Mouse (Mus musculus) megakaryocyte progenitor cell, adult 5-6 weeks (primary cell): ENCODE measurements around the gene Fam43a. TPM values are rescaled to one million over a fixed set of nuclear protein-coding genes. Genes with fewer than 3 reads are reported as not detected.

Source experiments
- ATAC-seq: replicated peaks from 2 replicates; pipeline ENCODE4 v1.8.0; 2016; ENCODE audit warnings: mild to moderate bottlenecking, moderate TSS enrichment, inconsistent platforms; ENCODE audit not compliant: poor library complexity
- total RNA-seq, 2 experiments: library from RNA; stranded (forward) in 1 of 2; stranded (reverse) in 1 of 2; fragments of 157-497, 149-512 nt in 1 of 2; fragments of 200-1000 nt in 1 of 2; gene quantifications; 2 replicates each; pipeline versions ENCODE4 v1.2.3 to v1.2.4; 2015 to 2017

Gene Fam43a
- total RNA-seq, 2 experiments from 2014 or later: 6.5 to 8.8 TPM

DNA sequence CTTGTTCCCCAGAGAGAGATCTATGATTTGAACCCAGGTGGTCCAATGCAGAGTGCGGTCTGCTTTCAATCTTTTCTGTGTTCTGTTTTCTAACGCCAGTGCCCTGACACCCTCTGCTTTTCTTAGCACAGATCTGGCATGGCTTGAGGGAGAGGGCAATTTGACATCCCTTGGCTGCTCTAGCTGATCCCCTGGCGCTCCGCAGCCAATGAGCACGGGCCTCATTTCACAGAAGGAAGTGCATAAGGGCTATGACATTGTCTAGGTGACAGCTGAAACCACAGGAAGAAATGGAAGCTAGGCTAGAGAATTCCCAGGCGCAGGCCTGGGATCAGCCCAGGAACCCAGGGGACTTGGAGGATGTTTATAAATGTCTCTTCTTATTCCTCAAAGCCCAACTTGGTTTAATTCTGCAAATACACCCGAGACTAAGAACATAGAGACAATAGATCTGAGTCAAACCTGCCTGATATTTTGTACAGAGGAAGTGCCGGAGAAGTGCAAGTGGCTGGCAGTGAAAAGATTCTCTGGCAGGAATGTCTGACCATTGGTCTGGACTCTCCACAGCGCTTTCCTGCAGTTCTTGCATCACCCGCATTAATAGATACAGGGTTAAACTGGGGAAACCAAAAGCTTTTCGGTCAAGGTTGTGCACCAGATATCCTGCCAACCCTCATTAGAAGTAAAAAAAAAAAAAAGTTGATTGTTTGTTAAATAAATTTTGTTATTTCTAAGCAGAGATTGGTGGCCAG lies 28.2 kb downstream of the Fam43a start:
- ATAC-seq: no peak

DNA sequence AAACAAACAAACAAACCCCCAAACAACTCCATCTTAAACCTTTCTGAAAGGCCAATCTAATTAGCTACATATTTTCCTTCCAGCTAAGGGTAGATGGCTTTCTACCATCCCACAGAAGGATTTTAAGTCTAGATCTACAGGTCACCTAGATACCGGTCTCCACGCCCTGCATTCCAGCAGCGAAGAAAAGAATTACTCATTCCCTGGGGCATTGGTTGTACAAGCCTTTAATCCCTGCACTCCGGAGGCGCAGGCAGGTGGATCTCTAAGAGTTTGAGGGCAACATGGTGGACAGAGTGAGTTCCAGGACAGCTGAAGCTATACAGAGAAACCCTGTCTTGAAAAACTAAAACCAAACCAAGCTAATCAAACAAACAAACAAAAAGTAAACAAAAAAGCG lies 28.9 kb downstream of the Fam43a start:
- ATAC-seq: no peak

DNA sequence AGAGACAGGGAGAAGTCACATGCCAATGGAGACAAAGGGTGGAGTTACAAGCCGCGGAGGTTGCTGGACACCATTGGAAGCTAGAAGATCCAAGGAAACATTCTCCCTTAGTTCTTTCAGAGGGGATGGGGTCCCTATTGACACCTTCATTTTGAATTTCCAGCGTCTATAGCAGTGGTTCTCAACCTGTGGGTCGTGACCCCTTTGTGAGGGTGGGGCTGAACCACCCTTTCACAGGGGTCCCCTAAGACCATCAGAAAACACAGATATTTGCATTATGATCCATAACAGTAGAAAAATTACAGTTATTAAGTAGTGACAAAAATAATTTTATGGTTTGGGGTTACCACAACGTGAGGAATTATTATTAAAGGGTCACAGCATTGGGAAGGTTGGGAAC lies 30.0 kb downstream of the Fam43a start:
- ATAC-seq: no peak

DNA sequence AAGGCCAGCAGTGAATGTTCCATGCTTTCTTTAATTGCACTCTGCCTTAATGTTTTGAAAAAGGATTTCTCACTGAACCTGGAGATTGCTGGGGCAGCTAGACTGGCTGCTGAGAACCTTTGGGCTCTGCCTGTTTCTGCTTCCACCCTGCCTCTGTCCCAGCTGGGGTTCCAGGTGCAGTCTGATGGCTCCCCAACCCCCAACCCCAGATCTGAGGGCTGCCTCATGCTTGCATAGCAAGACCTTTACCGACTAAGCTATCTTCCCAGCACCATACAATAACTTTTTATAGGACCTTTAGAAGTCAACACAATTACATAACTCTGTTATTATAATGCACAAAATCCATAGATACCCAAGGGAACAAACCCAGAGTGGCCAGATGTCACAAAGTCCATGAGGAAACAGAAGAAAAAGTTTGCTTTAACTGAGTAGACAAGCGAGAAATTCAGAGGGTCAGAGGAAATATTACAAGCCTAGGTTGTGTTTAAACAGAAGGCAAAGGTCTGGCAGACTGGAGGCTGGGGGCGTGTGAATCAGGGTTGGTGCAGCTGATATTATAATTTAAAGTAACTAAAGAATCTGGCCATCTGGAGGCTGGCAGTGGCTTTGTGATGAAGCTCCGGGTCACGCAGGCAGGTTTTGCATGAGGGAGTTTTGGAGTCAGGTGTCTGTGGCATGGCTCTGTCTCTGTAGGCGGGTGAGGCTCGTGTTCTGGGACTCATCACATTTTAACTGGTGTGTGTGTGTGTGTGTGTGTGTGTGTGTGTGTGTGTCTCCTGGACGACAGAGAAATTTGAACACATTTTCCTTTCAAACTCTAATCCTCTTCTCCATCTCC lies 34.6 kb downstream of the Fam43a start:
- ATAC-seq: no peak

DNA sequence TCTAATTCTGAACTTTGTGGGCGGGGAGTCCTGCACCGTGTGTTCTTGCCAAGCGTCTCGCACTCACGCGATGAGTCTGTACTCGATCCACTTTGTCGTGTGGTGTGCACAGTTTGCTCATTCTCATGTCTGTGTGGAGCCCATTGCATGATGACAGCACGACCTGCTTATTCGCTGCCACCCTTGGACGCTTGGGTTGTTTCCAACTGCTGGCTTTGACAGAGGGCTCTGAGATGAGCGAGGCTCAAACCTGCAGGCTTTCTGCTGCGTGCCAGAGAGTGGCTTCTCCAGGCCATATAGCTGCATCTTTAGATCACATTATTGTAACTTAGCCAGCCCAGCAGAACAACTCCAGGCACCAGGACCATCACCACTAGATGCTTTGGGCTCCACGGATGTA lies 39.1 kb downstream of the Fam43a start:
- no peak for ATAC-seq

DNA sequence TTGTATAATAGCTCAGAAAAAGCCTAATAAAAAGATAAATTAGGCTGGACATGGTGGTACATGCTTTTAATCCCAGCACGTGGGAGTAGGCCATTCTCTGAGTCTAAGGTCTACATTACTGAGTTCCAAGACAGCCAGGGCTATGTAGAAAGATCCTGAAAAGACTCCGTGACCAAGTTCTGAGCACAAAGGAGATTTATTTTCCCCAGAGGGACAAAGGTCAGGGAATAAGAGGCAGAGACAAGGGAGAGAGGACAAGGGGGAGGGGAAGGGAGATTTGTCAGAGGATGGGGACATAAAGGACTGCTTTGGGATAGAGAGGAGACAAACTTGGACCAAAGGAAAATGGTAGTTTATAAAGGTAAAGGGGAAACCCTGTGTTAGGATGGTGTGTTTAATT lies 41.1 kb downstream of the Fam43a start:
- ATAC-seq: no peak

DNA sequence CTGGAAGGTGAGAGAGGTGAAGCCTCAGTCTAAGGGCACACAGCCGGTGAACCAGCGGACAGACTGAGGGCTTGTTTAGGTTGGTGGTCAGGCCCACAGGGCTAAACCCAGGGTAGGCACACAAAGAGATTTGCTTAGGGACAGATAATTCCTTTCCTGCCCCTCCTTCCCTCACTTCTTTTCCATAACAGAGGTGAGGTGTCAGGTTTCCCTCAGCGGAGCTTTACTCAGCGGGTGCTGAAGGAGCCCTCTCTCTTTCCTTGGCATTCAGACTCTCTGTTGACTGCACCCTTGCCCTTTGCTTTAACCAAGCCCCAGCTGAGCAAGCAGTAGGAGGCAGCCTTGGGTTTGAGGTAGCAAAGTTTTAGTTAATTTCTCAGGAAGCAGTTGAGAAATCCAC lies 41.9 kb downstream of the Fam43a start:
- ATAC-seq: no peak

DNA sequence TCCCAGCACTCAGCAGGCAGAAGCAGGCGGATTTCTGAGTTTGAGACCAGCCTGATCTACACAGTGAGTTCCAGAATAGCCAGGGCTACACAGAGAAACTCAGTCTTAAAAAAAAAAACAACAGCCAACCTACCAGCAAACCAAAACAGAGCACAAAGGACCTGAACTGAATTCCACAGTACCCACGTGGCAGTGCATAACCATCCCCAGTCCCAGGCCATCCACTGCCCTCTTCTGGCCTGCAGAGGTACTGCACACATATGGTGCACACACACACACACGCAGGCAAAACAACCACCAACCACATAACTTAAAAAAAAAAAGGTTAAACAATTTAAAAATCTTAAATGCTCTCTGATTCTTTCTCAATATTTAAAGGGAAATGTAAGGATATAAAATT lies 42.7 kb downstream of the Fam43a start:
- no peak for ATAC-seq

DNA sequence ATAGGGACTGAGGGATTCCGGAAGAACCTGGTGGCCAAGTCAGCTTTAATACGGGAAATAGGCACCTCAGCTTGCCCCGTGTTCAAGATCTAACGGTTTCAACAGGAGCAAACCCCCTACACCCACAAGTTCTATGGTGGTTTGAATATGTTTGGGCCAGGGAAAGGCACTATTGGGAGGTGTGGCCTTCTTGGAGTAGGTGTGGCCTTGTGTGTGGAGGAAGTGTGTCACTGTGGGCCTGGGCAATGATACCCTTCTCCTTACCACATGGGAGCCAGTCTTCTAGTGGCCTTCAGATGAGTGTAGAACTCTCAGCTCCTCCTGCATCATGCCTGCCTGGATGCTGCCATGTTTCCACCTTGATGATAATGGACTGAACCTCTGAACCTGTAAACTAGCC lies 45.5 kb downstream of the Fam43a start:
- ATAC-seq: no peak

DNA sequence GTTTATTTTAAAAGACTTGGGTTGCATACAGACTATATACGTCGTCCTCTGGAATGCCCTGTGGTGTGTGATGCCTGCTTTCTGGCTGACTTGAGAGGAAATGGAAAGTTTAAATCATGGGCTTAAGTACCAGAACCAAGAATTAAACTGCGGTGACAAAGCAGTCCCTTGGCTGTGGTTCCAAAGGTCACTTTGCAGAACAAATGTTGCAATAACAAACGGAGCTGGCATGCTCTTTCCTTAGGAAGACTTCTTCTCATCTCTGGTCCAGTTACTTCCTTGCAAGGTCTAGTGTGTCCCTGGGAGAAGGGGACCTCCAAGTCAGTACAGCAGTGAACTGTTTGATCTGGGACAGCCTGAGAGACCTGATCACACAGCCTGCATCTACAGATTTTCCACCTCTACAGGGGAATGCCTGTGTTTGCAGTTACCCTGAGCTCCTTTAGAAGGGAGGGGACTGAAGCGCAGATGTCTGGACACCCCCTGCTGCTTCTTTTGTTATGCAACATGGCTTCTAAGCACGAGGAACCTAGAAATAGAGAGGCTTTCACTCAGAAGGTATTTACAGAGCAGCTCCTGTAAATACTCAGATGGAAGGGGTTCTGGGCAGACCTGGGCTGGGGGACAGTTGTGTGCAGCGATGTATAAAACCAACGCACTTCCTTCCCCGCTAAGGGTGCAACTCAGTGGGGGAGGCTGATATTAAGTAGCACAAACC lies 46.5 kb downstream of the Fam43a start:
- no peak for ATAC-seq

DNA sequence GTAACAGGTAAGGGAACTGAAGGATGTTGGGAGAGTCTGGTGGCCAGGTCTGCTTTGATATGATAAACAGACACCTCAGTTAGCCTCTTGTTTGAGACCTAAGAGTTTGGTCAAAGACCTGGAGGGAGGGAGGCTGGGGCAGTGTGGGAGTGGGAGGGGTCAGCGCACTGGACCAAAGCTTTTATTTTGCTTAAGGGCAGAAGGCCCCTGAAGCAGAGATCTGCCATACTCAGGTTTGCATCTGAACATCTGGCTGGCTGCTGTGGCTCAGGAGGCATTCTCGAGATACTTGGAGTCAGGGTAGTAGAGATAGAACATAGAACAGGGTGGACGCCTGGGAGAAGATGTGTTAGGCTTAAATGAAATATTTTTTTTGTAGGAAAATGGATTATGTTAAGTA lies 47.3 kb downstream of the Fam43a start:
- ATAC-seq: no peak

DNA sequence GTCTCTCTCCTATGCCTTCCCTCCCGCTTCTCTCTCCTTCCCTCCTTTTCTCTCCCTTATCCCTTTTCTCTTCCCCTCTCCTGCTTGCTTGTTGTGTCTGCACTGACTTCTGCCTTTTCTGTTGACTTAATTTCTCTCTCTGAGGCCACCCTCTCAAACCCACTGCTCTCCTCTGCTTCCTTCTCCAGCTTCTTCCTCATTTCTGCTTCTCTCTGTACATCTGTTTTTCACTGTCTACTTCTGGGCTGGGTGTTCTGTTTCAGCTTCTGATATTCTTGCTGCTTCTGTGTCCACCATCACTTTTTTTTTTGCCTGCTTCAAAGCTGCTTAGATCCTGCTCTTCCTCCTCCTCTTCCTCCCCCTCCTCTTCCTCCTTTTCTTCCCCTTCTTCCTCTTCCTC lies 51.8 kb downstream of the Fam43a start:
- ATAC-seq: no peak

Other genes starting within 250 kb of the Fam43a start
- 121 and 143 TPM in 2 replicates for gene Atp13a3, start 193.7 kb upstream of the Fam43a start, total RNA-seq (2015)
- 70.9 and 100 TPM in 2 replicates for gene Atp13a3, start 193.7 kb upstream of the Fam43a start, total RNA-seq (2017)
- gene Tmem44, start 48.9 kb upstream of the Fam43a start, total RNA-seq (2015): 0.27 TPM in 1 of 2 replicates, not detected in the other
- 0.12 and 0.51 TPM in 2 replicates for gene Tmem44, start 48.9 kb upstream of the Fam43a start, total RNA-seq (2017)
- gene Lsg1, start 12.1 kb upstream of the Fam43a start, total RNA-seq (2015): 36.4 and 42.8 TPM in 2 replicates
- gene Lsg1, start 12.1 kb upstream of the Fam43a start, total RNA-seq (2017): 69.8 and 74.7 TPM in 2 replicates